Mouse (Mus musculus) lung, adult 18-20 months (tissue): Measurements from ENCODE around the gene Wasl.

Source experiments
- DNase-seq, 2 experiments: peaks; one replicate each; pipeline ENCODE4 v3.0.0; 2022; ENCODE audit warnings: mixed read lengths in 2 of 2

Wasl gene

DNA sequence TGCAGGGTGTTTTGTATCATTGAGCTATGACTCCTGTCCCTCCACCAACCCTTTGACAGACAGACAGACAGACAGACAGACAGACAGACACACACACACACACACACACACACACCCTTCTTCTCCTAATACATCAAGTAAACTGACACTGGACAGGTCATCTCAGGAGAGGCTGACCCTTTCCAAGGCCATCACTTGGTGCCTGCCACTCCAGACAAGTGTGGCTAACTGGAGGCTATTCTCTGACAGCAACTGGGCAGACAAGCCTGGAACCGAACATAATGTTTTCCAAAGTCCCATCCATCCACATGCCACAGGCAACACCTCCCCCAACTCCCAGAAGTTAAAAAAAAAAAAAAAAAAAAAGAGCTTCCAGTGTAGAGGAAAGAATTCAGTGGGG, 63.1 kb downstream of the Wasl start:
- DNase-seq: no peak

DNA sequence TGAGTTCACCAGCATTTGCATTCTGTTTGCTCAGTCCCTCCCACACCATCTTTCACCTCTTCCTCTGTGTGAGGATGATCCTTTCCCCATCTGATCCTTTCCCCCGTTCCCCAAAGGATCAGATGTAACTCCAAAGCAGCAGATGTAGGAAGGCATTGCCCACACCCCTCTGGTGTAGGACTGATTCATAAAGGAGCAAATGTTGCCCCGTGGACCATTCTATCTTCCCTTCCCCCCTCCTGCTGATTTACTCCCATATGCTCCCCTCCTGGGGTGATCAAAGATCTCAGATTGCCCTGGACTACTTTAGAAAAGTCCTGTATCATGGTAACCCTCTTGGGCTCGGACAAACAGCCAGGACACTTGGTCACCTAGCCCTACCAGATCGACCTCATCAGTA, 64.1 kb downstream of the Wasl start:
- no peak for DNase-seq

DNA sequence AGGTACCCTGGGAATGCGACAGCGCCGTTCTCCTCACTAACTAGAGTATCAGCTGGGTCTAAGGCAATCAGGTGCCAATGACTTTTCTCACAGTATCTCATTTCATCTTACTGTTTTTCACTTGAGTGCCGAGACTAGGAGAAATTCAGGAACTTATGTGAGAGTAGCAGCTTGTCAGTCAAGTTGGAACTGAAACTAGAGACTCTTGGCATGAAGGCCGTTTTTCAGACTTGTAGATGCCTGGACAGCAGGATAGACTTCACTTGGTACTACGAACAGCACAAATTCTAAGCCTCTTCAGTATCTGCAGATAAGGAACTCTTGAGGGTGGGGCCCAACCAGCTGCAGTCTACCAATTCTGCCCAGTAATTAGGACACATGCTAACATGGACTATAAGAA, 64.7 kb downstream of the Wasl start:
- DNase-seq: no peak

DNA sequence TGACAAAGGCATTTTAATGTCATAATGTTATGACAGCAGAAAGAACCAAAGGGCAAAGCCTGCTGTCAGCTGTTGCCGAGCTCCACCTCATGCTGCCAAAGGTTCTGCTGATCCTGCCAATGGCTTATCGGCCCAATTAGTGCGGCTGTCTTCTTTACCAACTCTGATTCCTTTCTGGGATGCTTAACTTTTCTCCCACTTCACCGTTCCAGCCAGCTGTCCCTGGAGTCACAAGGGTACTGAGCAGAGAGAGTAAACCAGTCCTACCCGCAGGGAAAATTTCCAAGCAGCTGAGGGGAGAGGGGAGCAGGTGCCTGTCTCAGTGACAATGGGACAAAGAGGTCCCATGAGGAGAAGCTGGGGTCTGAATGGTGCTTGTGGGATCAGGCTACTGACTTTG, 65.2 kb downstream of the Wasl start:
- no peak for DNase-seq

DNA sequence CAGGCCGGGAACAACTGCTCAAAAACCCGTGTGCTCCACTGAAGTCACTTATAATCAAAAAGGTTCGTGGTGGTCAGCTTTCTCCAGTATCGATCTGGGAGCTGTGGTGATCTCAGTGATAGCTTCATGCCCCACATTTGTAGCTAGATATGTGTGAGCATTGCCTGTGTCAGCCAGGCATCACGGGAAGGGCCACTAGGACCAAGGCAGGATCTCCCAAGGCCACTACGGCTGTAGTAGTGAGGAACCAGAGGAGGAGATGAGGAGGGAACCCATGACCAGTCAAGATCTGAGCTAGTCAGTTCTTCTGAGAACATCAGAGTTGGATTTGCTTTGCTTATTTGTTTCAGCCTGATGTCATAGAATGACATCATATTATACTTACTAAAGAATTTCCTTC, 65.6 kb downstream of the Wasl start:
- DNase-seq: no peak

DNA sequence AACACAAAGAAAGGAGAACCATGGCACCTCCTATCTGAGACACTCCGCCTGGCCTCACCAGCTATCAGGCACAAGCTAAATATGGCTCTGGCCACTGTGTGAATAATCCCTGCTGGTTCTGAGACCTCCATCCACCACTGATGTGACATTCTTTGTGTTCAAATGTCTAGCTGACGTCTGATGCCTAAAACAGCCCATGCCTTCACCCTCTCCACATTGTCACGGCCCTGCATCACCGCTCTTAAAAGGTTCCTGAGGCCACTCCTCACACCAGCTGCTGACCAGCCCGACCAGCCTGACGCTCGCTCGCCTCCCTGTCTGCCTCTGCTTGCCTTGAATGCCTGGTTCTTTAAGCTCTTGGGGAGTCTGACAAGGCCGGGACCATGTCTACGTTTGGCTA, 67.3 kb downstream of the Wasl start, which contains the start of gene Lmod2:
Gene Lmod2, plus strand, starts transcription at position 263 of the 400 bp plus-strand sequence.
- no peak for DNase-seq

DNA sequence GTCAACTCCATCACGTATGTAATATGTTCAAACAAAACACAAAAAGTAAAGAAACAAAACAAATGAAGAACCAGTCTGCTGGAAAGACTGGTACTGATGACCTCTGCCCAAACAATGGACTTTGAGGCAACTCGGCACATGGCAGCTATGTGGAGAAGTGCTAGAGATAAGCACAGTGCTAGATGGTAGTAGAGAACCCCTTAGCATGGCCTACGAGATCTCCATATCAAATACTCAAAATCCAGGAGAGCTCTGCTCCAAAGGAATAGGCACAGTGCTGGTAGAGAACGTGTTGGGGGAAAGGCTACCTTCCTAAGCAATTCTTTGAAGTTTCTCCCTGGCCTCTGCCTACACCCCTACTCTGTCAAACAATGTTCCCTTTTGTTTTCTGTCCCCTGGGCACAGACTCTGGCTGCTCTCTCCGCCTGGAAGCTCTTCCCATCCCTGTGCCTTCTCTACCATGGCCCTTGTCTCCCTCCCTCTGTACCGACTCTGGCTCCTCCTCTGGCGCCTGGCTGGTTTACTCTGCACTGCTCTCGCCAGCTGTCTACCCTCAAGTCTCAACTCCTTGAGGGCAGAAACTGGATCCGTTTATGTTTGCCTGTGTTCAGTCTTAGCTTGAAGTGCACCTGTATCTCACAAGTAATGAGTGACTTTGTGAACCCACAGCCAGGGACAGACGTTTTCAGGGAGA, 73.1 kb downstream of the Wasl start:
- DNase-seq: peak; percentile 17 to 41

DNA sequence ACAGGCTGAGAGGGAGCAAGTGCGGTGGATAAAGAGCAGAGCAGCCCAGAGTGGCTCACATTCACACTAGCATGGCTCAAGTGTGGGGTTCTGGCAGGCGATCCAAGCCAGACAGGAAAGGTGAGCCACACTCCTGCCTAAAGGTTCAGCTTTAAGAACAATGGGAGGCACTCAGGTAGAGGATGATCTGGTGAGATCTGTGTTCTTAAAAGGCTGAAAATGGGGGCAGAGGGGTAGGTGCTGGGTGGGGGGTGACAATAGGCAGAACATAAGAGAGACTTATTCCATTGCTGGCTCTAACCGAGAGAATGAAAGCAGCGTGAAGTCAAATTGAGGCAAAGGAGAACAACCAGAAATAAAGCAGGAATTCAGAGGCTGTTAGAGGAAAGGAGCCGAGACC, 74.5 kb downstream of the Wasl start:
- no peak for DNase-seq

DNA sequence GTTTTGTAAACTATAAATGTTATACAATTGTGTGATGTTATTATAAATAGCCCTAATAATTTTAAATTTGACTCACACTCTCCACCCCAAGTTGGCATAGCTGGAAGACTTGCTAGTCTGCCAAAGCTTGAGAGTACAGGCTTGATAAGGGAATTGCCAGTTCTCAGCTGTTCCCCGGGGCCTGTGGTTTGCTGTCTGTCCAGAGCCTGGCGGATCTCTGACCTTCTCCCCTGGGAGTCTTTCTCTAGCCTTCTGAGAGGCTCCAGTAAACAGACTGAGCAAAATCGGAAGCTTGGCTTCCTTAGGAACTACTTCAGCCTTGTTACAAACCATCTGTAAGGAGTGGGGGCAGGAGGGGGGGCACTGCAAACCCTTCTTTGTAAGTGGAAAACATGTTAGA, 77.9 kb downstream of the Wasl start:
- peak; percentile 26 to 40 for DNase-seq

DNA sequence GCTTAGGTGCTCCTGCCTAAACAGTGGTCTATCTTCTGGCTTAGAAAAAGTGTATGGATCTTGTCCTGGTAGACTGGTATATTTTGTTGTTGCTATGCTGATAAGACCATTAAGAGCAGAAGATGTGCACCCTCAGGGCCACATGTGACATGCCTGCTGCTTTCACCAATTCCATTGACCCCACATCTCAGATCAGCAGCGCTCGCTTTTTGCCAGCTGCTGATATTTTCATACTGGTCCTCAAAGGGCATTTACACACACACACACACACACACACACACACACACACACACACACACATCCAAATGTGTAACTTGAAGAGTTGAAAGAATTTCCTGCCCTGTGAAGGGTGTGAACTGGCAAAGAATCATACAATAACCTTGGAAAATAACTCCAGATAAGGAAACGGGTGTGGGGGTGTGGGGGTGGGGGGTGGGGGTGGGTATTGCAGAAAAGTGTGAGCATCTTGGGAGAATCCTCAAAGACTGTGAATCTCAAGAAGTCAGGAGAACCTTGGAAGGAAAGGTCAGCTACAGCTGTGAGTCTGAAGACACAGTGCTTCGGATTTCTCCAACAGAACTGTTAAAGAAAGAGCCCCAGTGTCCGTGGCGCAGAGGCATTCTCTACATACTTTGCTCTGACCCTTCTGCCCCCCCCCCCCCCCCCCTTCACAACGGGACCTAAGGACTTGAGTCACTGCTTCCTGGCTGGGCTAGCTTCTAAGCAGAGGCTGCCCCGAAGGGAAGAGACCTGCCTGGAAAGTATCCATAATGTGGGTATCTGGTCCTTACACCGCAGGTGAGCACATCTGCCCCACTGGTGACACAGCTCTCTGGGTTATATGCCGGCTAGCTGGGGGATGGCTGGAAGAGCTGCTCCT, 79.1 kb downstream of the Wasl start:
- no peak for DNase-seq

DNA sequence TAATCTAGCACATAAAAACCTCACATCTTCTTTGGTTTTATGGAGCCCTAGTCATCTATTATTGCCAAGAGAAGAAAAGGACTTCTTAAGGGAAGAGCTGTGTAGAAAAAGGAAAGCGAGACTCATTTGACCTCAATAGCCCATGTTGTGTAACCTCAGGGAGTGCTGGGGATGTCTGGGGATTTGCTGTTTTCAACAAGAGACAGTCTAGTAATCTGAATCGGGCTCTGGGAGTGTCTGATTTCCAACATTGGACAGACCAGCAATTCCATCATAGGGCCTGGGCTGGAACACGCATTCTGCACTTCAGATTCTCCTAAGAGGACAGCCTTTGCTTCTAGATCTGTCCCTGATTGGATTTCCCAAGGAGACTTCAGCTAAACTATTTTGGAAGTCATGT, 81.4 kb downstream of the Wasl start:
- no peak for DNase-seq

DNA sequence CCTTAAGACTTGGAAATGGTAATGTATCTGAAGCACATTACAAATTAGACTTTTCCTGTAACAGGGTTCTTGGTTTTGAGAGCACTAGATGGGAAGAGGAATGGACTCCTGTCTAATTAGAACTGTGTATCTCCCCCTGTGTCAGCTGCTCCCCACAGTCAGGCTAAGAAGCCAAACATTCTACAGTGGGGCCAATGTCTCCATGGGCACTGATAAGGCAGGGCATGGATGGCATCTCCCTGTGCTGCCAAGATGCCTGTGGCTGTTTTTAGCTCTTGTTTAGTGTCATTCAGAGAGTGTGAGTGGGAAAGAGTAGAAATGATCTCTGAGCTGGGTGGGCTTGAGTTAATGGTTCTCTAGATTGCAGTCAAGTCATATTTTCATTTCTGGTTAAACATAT, 91.5 kb downstream of the Wasl start:
- DNase-seq: no peak

DNA sequence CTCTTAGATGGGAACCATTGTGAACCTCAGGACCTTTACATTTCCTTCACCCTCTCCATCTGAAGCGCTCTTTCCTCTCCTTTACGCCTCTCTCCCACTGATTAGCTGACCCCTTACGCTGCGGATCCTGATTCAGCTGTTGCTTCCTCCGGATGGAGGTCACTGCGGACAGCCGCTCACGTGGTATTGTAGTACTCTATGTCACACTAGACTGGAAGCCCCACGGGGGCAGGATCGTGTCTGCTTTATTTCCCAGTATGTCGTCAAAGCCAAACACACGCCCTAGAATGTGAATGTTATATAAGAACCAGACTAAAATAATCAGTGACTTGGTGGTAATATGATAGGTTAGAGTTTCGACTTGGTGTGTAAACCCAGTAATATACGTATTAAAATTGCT, 92.4 kb downstream of the Wasl start:
- no peak for DNase-seq

DNA sequence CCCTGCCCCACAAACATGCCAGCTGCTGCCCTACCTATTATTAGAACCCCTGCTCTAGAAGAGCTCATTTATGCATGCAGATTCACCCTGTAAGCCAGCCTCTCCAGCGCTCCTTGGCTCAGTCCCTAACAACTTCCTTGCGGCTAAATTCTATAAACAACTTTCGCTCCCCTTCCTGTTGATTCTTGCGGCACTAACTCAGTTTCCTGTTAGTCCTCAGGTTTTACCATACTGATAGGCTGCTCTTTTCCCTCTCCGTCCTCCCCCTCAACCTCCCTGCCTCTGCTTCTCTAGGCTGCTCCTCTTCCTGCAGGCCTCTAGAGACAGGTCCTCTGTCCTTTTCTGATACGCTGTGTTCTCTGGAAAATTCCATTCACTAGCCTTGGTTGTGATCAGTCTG, 93.7 kb downstream of the Wasl start:
- DNase-seq: peak in 1 of 2 experiments; percentile 37

DNA sequence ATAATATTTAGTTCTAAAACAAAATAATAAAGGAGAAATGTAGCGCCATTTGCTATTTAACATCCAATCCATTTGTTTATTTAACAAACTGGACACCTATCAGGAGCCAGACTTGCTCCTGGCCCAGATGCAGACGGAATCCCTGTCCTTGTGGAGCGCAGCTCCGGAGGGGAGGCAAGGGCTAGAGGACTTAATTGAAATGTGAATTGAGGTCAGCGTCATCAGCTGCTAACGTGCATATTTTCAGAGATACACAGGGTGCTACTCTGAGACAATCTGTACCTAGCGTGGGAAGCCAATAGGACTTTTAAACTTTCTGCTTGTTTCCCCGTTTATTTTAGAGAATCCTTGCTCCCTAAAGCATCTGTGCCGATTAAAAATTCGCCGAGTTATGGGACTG, 94.5 kb downstream of the Wasl start:
- no peak for DNase-seq

DNA sequence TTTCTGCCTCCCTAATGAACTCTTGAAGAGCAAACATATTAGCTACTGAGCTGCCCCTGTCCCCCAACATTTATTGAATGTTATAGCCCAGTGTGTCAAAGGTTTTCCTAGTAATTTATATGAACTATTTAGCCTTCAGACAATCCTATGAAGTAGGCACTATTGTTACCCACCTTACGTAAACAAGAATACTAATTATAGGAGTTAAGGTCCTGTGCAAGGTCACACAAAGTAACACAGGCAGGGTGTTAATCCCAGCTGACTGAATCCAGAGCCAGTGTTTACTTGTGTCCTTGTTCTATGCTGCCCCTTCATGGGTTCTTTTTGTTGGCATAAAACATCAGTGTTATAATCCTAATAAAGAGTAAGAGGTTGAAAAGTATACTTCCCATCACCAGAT, 95.1 kb downstream of the Wasl start:
- DNase-seq: no peak

DNA sequence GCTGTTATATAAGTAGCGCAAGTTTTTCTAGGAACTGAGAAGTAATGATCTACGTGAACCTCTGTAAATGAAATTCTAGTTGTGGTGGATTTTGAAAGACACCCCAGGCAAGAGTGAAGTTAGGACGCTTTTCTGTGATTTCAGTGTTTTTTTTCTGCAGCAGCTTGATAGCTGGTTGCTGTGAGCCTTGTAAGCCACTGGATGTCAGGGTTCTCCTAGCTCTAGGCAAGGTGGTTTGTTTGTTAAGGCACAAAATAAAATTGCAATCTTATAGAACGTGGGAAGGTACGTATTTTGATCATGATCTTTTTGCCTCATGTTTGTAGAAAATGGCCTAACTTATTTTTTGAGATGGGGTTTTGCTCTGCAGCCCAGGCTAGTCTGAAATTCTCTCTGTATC, 95.8 kb downstream of the Wasl start:
- no peak for DNase-seq

DNA sequence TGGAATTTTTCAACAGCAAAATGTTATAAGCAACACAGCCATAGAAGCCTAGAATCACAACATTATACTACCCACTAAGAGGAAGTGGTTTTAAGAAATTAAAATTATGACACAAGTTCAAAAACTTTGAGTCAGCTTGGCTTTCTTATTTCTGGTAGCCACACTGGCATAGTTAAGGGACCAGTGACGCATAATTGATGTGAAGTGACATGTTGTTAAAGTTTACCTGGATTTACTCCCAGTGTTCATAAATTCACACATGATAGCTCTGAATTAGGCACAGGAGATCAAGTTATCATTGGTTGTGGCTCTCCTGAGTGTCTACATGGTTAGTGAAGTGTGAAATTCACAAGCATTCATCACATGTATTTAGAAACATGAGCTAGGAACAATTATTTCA, 99.9 kb downstream of the Wasl start:
- DNase-seq: no peak

DNA sequence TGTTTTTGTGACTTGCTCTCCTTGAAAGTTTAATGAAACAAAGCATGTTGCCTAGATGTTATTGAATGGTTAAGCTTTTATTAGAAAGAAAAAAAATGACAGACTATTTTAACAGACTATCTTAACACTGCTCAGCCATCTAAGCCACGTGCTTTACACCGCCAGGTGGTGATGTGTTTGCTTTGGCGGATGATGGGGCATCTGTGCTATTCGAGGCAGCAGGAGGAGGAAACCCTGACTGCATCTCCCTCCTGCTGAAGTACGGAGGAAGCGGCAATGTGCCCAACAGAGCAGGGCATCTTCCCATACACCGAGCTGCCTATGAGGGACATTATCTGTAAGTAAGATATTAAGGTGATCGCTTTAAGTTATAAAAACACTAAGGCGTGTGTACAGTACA, 100.7 kb downstream of the Wasl start:
- DNase-seq: no peak
